Mouse (Mus musculus): ENCODE data around the gene Sirt4. TPM values are rescaled to one million over a fixed set of nuclear protein-coding genes. Genes with fewer than 3 reads are reported as not detected.
"Not testable (repeated sequence)": the region's sequence is repeated elsewhere in the genome, so short reads cannot be mapped to it uniquely, and the experiment has no call there.

Gene Sirt4
- polyA plus RNA-seq, 1 experiment from 2014 or later: 13.9 TPM

DNA sequence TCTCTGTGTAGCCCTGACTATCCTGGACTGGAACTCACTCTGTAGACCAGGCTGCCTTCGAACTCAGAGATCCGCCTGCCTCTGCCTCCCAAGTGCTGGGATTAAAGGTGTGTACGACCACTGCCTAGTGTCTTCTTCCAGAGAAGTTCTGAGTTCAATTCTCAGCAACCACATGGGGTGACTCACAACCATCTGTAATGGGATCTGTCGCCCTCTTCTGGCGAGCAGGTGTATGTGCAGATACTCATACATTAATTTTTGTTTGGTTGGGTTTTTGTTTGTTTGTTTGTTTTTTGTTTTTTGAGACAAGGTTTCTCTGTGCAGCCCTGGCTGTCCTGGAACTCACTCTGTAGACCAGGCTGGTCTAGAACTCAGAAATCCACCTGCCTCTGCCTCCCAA lies 41.9 kb downstream of the Sirt4 start:
- peaks cover 100% of the 10 kb centered on the region for H3K36me3 ChIP-seq (replicated peaks)
- peaks cover 47% of the 10 kb centered on the region for H3K4me1 ChIP-seq
- whole genome bisulfite sequencing: 81% methylated on average over 5 of the region's 5 CpGs

DNA sequence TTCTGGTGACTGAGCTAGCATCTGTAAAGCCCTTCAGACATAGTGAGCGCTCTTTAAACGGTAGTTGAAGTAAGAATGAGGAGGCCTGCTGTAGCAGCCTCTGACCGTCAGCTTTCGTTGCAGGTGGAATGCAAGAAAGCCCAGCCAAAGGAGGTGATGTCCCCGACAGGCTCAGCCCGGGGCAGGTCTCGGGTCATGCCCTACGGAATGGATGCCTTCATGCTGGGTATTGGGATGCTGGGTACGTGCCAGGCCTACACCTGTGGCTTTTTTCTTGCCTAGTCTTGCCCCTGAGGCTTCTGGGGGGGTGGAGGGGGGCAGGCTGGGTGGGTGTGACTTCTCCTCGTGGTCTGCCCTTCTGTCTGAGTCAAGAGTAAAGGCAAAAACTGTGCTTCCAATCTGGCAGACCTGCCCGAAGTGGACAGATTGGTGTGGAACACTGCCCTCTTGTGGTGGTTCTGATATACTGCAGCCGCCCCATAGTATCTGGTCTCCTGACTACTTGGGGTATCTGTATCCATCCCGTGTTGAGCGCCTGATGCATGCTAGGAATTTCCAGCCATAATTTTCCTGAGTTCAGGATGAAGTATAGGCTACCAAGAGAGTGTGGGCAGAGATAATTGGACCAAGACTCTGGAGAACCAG lies 43.2 kb downstream of the Sirt4 start:
- H3K4me1 ChIP-seq: peaks cover 54% of the 10 kb centered on the region
- peak overlapping the region; percentile 13; the same call in 1 of the 2 replicates for H3K4me3 ChIP-seq
- peak; percentile 82 for DNase-seq (ENCODE audit: extremely low spot score, low spot score)
- no peaks in the 10 kb centered on the region for H3K27me3 ChIP-seq (ENCODE audit: poor library complexity, severe bottlenecking)
- 45% methylated on average over 14 of the region's 14 CpGs for whole genome bisulfite sequencing
- peak overlapping the region; percentile 100 for H3K27ac ChIP-seq
- no peaks in the 10 kb centered on the region for H3K9me3 ChIP-seq
- H3K36me3 ChIP-seq (replicated peaks): peaks cover 98% of the 10 kb centered on the region

More for the DNA sequence above, 41.9 kb downstream of the Sirt4 start:
- not testable (repeated sequence) for H3K27me3 ChIP-seq (ENCODE audit: poor library complexity, severe bottlenecking); H3K27ac ChIP-seq; H3K4me3 ChIP-seq; DNase-seq (ENCODE audit: extremely low spot score, low spot score); H3K9me3 ChIP-seq

DNA sequence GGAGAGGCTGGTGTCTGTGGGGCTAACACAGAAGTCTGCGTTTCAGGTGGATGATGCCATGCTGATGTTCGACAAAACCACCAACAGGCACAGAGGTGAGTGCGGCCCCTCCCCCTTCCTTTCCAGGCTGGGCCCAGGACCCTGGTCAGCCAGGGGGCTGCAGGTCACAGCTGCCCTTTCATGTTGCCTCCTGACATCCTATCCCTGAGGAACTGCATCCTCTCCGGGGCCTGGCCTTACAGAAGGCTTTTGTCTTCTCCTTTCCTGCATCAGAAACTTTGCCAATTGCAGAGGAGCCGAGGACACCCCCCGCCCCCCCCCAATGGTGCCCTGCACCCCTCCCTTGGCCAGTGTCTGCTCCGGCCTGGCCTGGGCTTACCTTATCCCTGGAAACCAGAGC lies 45.9 kb downstream of the Sirt4 start:
- no peaks in the 10 kb centered on the region for H3K27me3 ChIP-seq (ENCODE audit: poor library complexity, severe bottlenecking)
- DNase-seq (ENCODE audit: extremely low spot score, low spot score): no peak
- H3K9me3 ChIP-seq: no peaks in the 10 kb centered on the region
- 14% methylated on average over 7 of the region's 7 CpGs for WGBS
- H3K4me3 ChIP-seq: peak overlapping the region; percentile 99
- peaks cover 98% of the 10 kb centered on the region for H3K36me3 ChIP-seq (replicated peaks)
- H3K4me1 ChIP-seq: peaks cover 80% of the 10 kb centered on the region
- H3K27ac ChIP-seq: peak overlapping the region; percentile 100

DNA sequence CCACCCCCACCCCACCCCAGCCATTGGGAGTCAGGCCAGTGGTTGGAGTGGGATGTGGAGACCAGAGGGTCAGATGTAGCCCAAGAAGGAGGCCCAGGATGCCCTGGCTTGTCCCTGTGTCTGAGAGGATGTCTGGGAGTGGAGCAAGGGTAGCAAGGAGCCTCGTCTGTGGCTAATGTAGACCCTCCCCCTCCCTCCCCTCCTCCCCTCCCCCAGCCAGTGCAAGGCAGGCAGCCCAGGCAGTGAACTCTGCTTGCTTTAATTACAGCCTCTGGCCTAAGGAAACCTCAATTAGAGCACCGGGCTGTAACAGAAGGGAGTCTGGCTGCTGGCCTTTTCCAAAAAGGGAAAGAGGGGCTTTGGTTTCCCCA lies 46.6 kb downstream of the Sirt4 start:
- Histone ChIP-seq H3K4me1 (peaks cover 88% of the 10 kb centered on the region), H3K4me3 (peak overlapping the region; percentile 99), H3K27me3 (ENCODE audit: poor library complexity, severe bottlenecking) (no peaks in the 10 kb centered on the region), H3K36me3 (replicated peaks) (peaks cover 98% of the 10 kb centered on the region), H3K27ac (peak overlapping the region; percentile 100), H3K9me3 (no peaks in the 10 kb centered on the region)
- WGBS: 0% methylated on average over 2 of the region's 2 CpGs
- peak; percentile 79 for DNase-seq (ENCODE audit: extremely low spot score, low spot score)

DNA sequence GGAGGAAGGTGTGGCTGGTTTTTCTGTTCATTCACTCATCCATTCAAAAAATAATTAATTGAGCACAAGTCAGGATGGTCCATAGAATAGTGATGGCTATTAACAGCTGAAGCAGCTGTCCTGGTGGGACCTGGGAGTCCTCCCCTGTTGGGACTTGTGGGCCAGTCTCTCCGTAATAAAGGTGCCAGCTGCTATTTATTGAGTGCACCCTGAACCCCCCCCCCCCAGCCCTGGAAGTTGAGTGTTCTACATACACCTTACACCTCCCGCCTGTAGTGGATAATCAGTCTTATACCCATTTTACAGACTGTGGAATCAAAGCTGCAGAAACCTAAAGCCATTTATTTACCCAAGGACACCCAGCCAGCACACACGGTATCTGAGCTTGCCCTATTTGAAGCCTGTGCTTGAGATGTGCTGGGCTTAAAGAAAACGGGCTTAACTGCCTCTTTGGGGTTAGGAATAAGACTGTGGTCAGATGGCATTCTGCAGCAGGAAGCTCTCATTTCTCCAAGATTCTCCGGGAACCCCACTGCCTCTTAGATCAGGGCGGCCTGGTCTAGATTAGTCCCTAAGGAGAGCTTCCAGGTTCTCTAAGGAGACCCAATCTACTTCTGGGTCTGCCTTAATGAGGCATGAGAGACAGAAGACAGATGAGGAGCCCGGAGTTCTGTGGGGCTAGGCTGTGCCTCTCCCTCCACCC lies 47.1 kb downstream of the Sirt4 start:
- Histone ChIP-seq H3K4me3 (peak overlapping the region; percentile 99), H3K27ac (peak overlapping the region; percentile 100), H3K9me3 (no peaks in the 10 kb centered on the region), H3K4me1 (peaks cover 93% of the 10 kb centered on the region), H3K27me3 (ENCODE audit: poor library complexity, severe bottlenecking) (no peaks in the 10 kb centered on the region), H3K36me3 (replicated peaks) (peaks cover 98% of the 10 kb centered on the region)
- WGBS: 20% methylated on average over 7 of the region's 7 CpGs
- DNase-seq (ENCODE audit: extremely low spot score, low spot score): peak; percentile 49

DNA sequence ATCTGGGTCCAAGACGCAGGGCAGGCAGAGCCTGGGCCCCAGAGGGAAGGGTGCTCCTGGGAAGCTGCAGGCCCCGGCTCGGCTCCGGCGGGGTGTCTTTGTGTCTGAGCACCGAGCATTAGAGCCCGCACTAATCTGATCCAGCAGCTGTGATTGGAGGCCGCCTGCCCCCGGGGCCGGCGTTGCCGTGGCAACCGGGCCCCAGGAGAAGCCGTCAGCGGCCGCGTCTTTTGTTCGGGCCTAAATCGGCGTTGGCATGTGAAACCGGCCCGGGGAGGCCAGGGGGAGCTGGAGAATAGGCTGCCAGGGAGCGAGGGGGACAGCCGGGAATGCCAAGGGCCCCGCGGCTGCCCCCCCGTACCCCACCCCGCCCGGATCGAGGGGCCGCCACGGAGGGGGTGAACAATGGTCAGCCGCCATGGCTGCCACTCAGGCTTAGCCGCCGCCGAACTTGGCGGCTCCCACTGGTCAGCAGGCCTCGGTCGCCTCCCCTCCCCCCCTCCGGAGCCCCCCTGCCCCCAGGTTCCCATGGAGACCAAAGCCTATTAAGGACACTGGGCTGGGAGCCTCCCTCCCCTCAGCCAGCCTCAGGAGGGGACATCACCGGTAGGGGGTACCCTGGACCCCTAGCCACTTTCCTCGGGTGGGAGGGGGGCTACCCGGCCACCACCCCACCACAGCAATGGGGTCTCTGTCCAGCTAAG lies 48.0 kb downstream of the Sirt4 start:
- Histone ChIP-seq H3K4me3 (peak overlapping the region; percentile 99), H3K4me1 (peaks cover 100% of the 10 kb centered on the region), H3K9me3 (no peaks in the 10 kb centered on the region), H3K36me3 (replicated peaks) (peaks cover 98% of the 10 kb centered on the region), H3K27ac (peak overlapping the region; percentile 100), H3K27me3 (ENCODE audit: poor library complexity, severe bottlenecking) (no peaks in the 10 kb centered on the region)
- WGBS: under 1% methylated on average over 42 of the region's 43 CpGs
- DNase-seq (ENCODE audit: extremely low spot score, low spot score): peak; percentile 98

DNA sequence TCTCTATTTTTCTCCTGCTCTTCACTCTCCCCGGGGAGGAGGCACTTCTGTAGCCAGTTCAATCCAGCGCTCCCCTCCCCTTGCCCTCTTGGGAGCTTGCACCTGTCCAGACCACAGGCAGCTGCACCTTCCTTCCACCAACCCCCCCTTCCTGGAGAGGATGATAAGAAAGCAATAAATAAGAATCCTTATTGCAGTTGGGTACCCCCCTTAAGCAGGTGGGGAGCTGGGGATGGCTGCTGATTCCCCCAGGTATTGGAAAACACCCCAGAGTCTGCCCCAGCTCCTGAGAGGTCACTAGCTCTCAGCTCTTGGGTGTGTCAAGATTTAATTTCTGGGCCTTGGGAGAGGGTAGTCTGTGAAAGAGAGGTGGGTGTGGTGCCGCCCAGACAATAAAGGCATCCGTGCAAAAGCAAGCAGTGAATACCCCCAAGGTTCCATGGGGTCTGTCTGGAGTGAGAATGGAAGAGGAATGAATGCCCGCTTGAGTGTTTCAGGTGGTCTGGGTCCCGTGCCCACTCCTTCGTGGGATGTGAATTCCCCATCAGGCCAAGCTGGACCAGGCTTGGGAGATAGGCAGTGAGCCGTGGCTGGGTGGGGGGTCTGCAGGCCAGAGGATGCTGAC lies 48.7 kb downstream of the Sirt4 start:
- H3K27me3 ChIP-seq (ENCODE audit: poor library complexity, severe bottlenecking): no peaks in the 10 kb centered on the region
- 6% methylated on average over 8 of the region's 8 CpGs for WGBS
- H3K36me3 ChIP-seq (replicated peaks): peaks cover 98% of the 10 kb centered on the region
- peak overlapping the region; percentile 100 for H3K27ac ChIP-seq
- peak overlapping the region; percentile 99 for H3K4me3 ChIP-seq
- peaks cover 96% of the 10 kb centered on the region for H3K4me1 ChIP-seq
- no peak for DNase-seq (ENCODE audit: extremely low spot score, low spot score)
- H3K9me3 ChIP-seq: no peaks in the 10 kb centered on the region

DNA sequence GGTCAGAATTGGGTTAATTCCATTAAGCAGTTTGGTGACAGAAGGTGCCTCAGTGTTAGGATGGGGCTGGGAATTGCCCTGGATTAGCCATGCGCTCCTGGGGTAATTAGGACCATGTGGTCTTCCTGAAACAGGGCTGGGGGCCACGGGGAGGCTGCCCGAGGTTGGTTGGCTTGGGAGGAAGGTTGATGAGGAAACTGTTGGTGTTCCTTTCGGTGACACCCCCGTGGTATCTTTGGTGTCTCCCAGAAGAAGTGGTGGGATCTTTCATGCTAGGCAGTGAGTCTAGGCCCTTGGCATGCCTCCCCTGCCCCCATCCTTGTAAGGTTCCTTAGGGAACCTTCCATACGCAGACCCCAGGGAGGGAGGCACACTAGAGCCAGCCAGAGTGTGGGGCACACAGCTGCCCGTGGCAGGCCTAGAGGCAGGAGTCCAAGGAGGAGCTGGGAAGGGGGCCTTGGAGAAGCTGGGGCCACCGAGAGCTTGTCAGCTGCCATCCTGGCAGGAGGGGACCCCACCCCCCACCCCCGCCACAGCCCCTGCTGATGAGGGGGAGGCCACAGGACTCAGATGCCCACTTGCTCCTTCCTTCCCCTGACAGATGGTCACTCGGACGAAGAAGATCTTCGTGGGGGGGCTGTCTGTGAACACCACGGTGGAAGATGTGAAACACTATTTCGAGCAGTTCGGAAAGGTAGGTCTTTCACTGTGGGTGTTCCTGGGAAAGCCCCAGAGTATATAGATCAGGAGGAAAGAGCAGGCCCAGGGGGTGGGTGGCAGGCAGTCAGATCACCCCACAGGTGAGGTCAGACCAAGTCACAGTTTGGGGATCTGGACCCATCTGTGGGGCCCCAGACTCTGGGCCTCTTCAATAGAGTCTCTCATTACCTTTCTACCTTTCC lies 49.4 kb downstream of the Sirt4 start:
- WGBS: 18% methylated on average over 15 of the region's 15 CpGs
- H3K9me3 ChIP-seq: no peaks in the 10 kb centered on the region
- H3K36me3 ChIP-seq (replicated peaks): peaks cover 97% of the 10 kb centered on the region
- peak overlapping the region; percentile 100 for H3K27ac ChIP-seq
- peaks cover 92% of the 10 kb centered on the region for H3K4me1 ChIP-seq
- H3K27me3 ChIP-seq (ENCODE audit: poor library complexity, severe bottlenecking): peaks cover 4% of the 10 kb centered on the region
- peak overlapping the region; percentile 99 for H3K4me3 ChIP-seq
- DNase-seq (ENCODE audit: extremely low spot score, low spot score): no peak

DNA sequence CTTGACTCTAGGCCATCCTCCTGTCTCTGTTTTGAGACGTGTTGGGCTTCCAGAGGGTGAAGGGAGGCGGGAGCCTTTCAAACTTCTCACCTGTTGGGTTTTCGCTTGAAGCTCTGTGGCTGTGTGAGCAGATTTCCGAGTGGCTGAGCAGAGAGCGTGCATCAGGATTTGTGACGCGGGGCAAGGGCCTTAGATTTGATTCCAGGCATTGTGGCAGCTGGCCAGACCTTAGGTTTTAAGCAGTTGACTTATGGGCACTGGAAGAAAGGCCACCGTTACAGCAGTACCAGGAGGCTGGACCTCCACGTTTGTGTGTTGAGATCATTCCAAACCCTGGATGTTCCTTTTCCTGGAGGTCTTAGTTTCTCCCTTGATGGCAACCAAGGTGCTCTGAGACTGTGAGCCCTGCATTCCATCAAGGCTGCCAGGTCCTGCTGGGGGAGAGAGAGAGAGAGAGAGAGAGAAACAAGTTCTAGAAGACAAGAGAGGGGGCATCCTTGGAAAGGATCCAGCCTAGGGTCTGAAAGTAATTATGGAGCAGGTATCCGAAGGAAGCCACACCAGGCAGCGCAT lies 50.2 kb downstream of the Sirt4 start:
- DNase-seq (ENCODE audit: extremely low spot score, low spot score): no peak
- Histone ChIP-seq H3K4me3 (peak overlapping the region; percentile 99), H3K4me1 (peaks cover 84% of the 10 kb centered on the region), H3K27ac (peak overlapping the region; percentile 100), H3K9me3 (no peaks in the 10 kb centered on the region), H3K36me3 (replicated peaks) (peaks cover 90% of the 10 kb centered on the region), H3K27me3 (ENCODE audit: poor library complexity, severe bottlenecking) (peaks cover 7% of the 10 kb centered on the region)
- 29% methylated on average over 11 of the region's 11 CpGs for WGBS

DNA sequence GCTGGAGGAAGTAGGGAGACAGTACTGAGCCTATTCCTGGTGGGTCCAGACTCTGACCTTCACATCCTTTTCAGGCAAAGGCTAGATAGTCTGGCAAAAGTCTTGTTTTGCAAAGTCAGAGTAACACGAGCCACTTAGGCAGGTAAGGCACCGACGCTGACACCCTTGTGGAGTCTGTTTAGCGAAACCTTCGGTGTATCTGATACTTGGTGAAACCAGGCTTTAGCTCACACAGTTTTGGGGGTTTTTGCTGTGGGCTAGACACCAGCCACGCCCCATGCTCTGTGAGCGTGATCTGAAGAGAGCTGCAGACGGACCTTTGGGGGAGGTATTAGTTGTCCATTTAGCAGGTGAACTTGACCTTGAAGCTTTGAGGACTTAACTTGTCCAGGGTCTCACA lies 51.3 kb downstream of the Sirt4 start:
- H3K9me3 ChIP-seq: no peaks in the 10 kb centered on the region
- WGBS: 75% methylated on average over 8 of the region's 8 CpGs
- DNase-seq (ENCODE audit: extremely low spot score, low spot score): no peak
- peaks cover 78% of the 10 kb centered on the region for H3K36me3 ChIP-seq (replicated peaks)
- H3K27me3 ChIP-seq (ENCODE audit: poor library complexity, severe bottlenecking): peaks cover 13% of the 10 kb centered on the region
- H3K4me3 ChIP-seq: peak overlapping the region; percentile 99
- peaks cover 84% of the 10 kb centered on the region for H3K4me1 ChIP-seq
- peak overlapping the region; percentile 100 for H3K27ac ChIP-seq

DNA sequence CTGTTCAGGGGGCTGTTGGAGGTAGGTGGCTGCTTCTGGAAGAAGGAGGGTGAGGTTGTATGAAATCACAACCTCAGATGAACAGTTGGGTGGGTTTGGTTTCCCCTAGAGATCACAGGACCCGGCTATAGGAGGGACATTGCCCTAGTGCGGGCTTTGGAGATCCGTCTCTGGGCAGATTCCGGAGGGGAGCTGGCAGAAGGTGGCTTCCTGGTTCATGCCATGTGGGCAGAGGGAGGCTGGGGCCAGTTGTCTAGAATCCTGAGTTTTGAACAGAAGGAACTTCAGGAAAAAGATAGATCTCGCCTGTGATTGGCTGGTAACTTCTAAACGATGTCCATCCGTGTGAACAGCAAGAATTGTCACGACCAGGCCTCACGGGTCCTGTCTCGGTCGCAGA lies 52.1 kb downstream of the Sirt4 start:
- peak overlapping the region; percentile 100 for H3K27ac ChIP-seq
- no peaks in the 10 kb centered on the region for H3K9me3 ChIP-seq
- H3K27me3 ChIP-seq (ENCODE audit: poor library complexity, severe bottlenecking): peaks cover 13% of the 10 kb centered on the region
- peaks cover 70% of the 10 kb centered on the region for H3K36me3 ChIP-seq (replicated peaks)
- no peak for DNase-seq (ENCODE audit: extremely low spot score, low spot score)
- H3K4me1 ChIP-seq: peaks cover 84% of the 10 kb centered on the region
- H3K4me3 ChIP-seq: peak overlapping the region; percentile 99
- 69% methylated on average over 11 of the region's 11 CpGs for WGBS

DNA sequence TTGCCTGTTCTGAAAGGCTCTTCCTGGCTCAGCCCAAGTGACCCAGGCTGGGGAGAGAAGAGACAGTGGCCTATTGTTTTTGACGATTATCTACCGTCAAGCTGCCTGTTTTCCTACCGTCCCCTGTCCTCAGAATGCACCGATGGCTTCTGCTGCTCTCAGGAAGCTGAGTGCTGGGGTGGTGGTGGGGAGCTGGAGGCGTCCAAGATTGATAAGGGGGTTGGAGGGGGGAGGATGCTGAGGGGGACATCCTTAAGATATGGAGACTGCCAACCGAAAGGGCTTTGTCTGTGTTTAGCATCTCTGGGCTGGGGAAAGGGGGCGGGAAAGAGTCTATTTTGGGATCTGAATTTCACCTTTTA lies 52.6 kb downstream of the Sirt4 start:
- Histone ChIP-seq H3K36me3 (replicated peaks) (peaks cover 70% of the 10 kb centered on the region), H3K4me1 (peaks cover 84% of the 10 kb centered on the region), H3K27me3 (ENCODE audit: poor library complexity, severe bottlenecking) (peaks cover 19% of the 10 kb centered on the region), H3K9me3 (no peaks in the 10 kb centered on the region), H3K27ac (peak overlapping the region; percentile 100), H3K4me3 (peak overlapping the region; percentile 99)
- 13% methylated on average over 7 of the region's 7 CpGs for WGBS
- no peak for DNase-seq (ENCODE audit: extremely low spot score, low spot score)

Data from forebrain, embryonic 10.5 days (tissue).